Mouse (Mus musculus) embryonic facial prominence, embryonic 12.5 days (tissue): Measurements from ENCODE around the gene Efhd2. TPM values are rescaled to one million over a fixed set of nuclear protein-coding genes. Genes with fewer than 3 reads are reported as not detected.

Experiments
- ATAC-seq: fragments of 200-750 bp; cut with Nextera tagmentation; 2 replicates; pipeline ENCODE4 v1.8.0; 2017; ENCODE audit not compliant: insufficient number of reproducible peaks, insufficient read depth, low FRiP score, low TSS enrichment
- H3K27ac ChIP-seq: fragments of 300-500 bp; sonication (generic); 2 replicates; pipeline ENCODE4 v1.5.1; 2016; ENCODE audit warnings: mild to moderate bottlenecking
- H3K27me3 ChIP-seq: fragments of 300-500 bp; sonication (generic); 2 replicates; pipeline ENCODE4 v1.6.1; 2016; ENCODE audit warnings: mild to moderate bottlenecking, moderate library complexity
- H3K36me3 ChIP-seq: fragments of 300-500 bp; sonication (generic); 2 replicates; pipeline ENCODE4 v1.6.1; 2016; ENCODE audit warnings: mild to moderate bottlenecking
- H3K4me1 ChIP-seq: fragments of 300-500 bp; sonication (generic); 2 replicates; pipeline ENCODE4 v1.6.1; 2016
- H3K4me2 ChIP-seq: fragments of 300-500 bp; sonication (generic); replicated peaks from 2 replicates; pipeline ENCODE4 v1.6.1; 2016; ENCODE audit warnings: mild to moderate bottlenecking, moderate library complexity
- H3K4me3 ChIP-seq: fragments of 300-500 bp; sonication (generic); 2 replicates; pipeline ENCODE4 v1.5.1; 2016; ENCODE audit warnings: mild to moderate bottlenecking
- H3K9ac ChIP-seq: fragments of 300-500 bp; sonication (generic); 2 replicates; pipeline ENCODE4 v1.6.1; 2016; ENCODE audit warnings: mild to moderate bottlenecking, moderate library complexity
- H3K9me3 ChIP-seq: fragments of 300-500 bp; sonication (generic); 2 replicates; pipeline ENCODE4 v1.6.1; 2016; ENCODE audit warnings: mild to moderate bottlenecking, moderate library complexity
- WGBS: fragments of 180-500 bp; shearing (Covaris S2); methylation state at CpG from one replicate; pipeline ENCODE4 v1.1.7; 2016; 5-methylcytosine and 5-hydroxymethylcytosine counted together
- polyA plus RNA-seq: library from polyadenylated mRNA; unstranded; fragments of >200 nt; fragmentation: Nextera tagmentation; extraction: Ambion mirVana; gene quantifications from 2 replicates; pipeline ENCODE4 v1.2.1, GENCODE M21; 2016

Gene Efhd2
- polyA plus RNA-seq = 54.3 and 58.1 TPM in 2 replicates

GRCm38 (mm10) chr4:141874601-141875460 is at the start of gene Efhd2:
Gene Efhd2 (minus strand): TSS chr4:141874920.
- Histone ChIP-seq H3K9me3 (no peaks in the 10 kb centered on the region), H3K4me2 (peak within 1 kb of the TSS; percentile 96), H3K4me3 (peak within 1 kb of the TSS; percentile 66), H3K36me3 (no peaks in the 10 kb centered on the region), H3K27me3 (no peaks in the 10 kb centered on the region), H3K9ac (peak within 1 kb of the TSS; percentile 79), H3K27ac (no peak within 1 kb of the TSS), H3K4me1 (peaks cover 8% of the 10 kb centered on the region; the same call in 1 of the 2 replicates)
- ATAC-seq = peak; percentile 89
- under 1% methylated on average over 72 of the region's 73 CpGs for WGBS

- Histone ChIP-seq H3K4me1 (no peaks in the 10 kb centered on the region), H3K27me3 (no peaks in the 10 kb centered on the region), H3K9me3 (no peaks in the 10 kb centered on the region), H3K4me3 (no peak overlapping the region), H3K27ac (no peak overlapping the region), H3K4me2 (no peak overlapping the region), H3K36me3 (no peaks in the 10 kb centered on the region), H3K9ac (no peak overlapping the region)
- 87% methylated on average over 11 of the region's 11 CpGs for WGBS
- ATAC-seq = no peak
These were observed 49.2 kb upstream of the Efhd2 start for GRCm38 (mm10) chr4:141923961-141924360.

- no peaks in the 10 kb centered on the region for H3K9me3 ChIP-seq
- no peak overlapping the region for H3K4me2 ChIP-seq
- no peak overlapping the region for H3K4me3 ChIP-seq
- 85% methylated on average over 10 of the region's 10 CpGs for WGBS
- no peaks in the 10 kb centered on the region for H3K27me3 ChIP-seq
- H3K9ac ChIP-seq = no peak overlapping the region
- no peaks in the 10 kb centered on the region for H3K4me1 ChIP-seq
- no peaks in the 10 kb centered on the region for H3K36me3 ChIP-seq
- no peak for ATAC-seq
- no peak overlapping the region for H3K27ac ChIP-seq
These were observed 45.7 kb upstream of the Efhd2 start for GRCm38 (mm10) chr4:141920391-141920790.

GRCm38 (mm10) chr4:141917735-141918419 is 43.2 kb upstream of the Efhd2 start:
- WGBS = 58% methylated on average over 7 of the region's 7 CpGs
- no peaks in the 10 kb centered on the region for H3K9me3 ChIP-seq
- 0 out of 2 replicates have a peak, but pooled peaks cover 4% of the 10 kb centered on the region for H3K4me1 ChIP-seq
- no peak for ATAC-seq
- no peak overlapping the region for H3K4me2 ChIP-seq
- no peaks in the 10 kb centered on the region for H3K27me3 ChIP-seq
- no peaks in the 10 kb centered on the region for H3K36me3 ChIP-seq
- no peak overlapping the region for H3K27ac ChIP-seq
- no peak overlapping the region for H3K4me3 ChIP-seq
- no peak overlapping the region for H3K9ac ChIP-seq

- no peak for ATAC-seq
- Histone ChIP-seq H3K9ac (no peak overlapping the region), H3K4me1 (0 out of 2 replicates have a peak, but pooled peaks cover 4% of the 10 kb centered on the region), H3K4me2 (no peak overlapping the region), H3K9me3 (no peaks in the 10 kb centered on the region), H3K36me3 (no peaks in the 10 kb centered on the region), H3K27ac (0 out of 2 replicates have a peak overlapping the region, but pooled peaks have one; percentile 1), H3K27me3 (no peaks in the 10 kb centered on the region), H3K4me3 (no peak overlapping the region)
- 38% methylated on average over 7 of the region's 7 CpGs for WGBS
These were observed 39.3 kb upstream of the Efhd2 start for GRCm38 (mm10) chr4:141914040-141914439.

- ATAC-seq = no peak
- no peaks in the 10 kb centered on the region for H3K9me3 ChIP-seq
- H3K4me3 ChIP-seq = no peak overlapping the region
- no peak overlapping the region for H3K27ac ChIP-seq
- WGBS = 69% methylated on average over 13 of the region's 13 CpGs
- H3K27me3 ChIP-seq = no peaks in the 10 kb centered on the region
- no peak overlapping the region for H3K9ac ChIP-seq
- 0 out of 2 replicates have a peak, but pooled peaks cover 4% of the 10 kb centered on the region for H3K4me1 ChIP-seq
- H3K36me3 ChIP-seq = no peaks in the 10 kb centered on the region
- H3K4me2 ChIP-seq = no peak overlapping the region
These were observed 38.7 kb upstream of the Efhd2 start for GRCm38 (mm10) chr4:141913201-141913993.

GRCm38 (mm10) chr4:141904710-141905109 is 30.0 kb upstream of the Efhd2 start:
- H3K4me2 ChIP-seq = no peak overlapping the region
- ATAC-seq = no peak

GRCm38 (mm10) chr4:141902479-141902858 is 27.7 kb upstream of the Efhd2 start:
- no peak overlapping the region for H3K4me3 ChIP-seq

More at GRCm38 (mm10) chr4:141904710-141905109, 30.0 kb upstream of the Efhd2 start:
- Histone ChIP-seq H3K36me3 (no peaks in the 10 kb centered on the region), H3K9ac (no peak overlapping the region), H3K4me1 (peaks cover 16% of the 10 kb centered on the region; the same call in 1 of the 2 replicates), H3K9me3 (no peaks in the 10 kb centered on the region), H3K27ac (no peak overlapping the region), H3K27me3 (no peaks in the 10 kb centered on the region), H3K4me3 (no peak overlapping the region)
- WGBS = 74% methylated on average over 9 of the region's 9 CpGs

GRCm38 (mm10) chr4:141901711-141902478 is 27.2 kb upstream of the Efhd2 start:
- WGBS = 47% methylated on average over 17 of the region's 17 CpGs
- no peak overlapping the region for H3K9ac ChIP-seq
- no peak overlapping the region for H3K27ac ChIP-seq
- no peak for ATAC-seq
- no peaks in the 10 kb centered on the region for H3K27me3 ChIP-seq
- H3K4me3 ChIP-seq = no peak overlapping the region
- no peaks in the 10 kb centered on the region for H3K36me3 ChIP-seq
- H3K4me2 ChIP-seq = no peak overlapping the region
- H3K4me1 ChIP-seq = peaks cover 20% of the 10 kb centered on the region; the same call in 1 of the 2 replicates
- H3K9me3 ChIP-seq = no peaks in the 10 kb centered on the region

More at GRCm38 (mm10) chr4:141902479-141902858, 27.7 kb upstream of the Efhd2 start:
- Histone ChIP-seq H3K9ac (no peak overlapping the region), H3K36me3 (no peaks in the 10 kb centered on the region), H3K27me3 (no peaks in the 10 kb centered on the region), H3K4me2 (no peak overlapping the region), H3K9me3 (no peaks in the 10 kb centered on the region), H3K4me1 (peaks cover 20% of the 10 kb centered on the region; the same call in 1 of the 2 replicates), H3K27ac (no peak overlapping the region)
- 81% methylated on average over 8 of the region's 8 CpGs for WGBS
- no peak for ATAC-seq

GRCm38 (mm10) chr4:141900421-141900820 is 25.7 kb upstream of the Efhd2 start:
- no peak for ATAC-seq
- no peaks in the 10 kb centered on the region for H3K36me3 ChIP-seq
- peaks cover 20% of the 10 kb centered on the region; the same call in 1 of the 2 replicates for H3K4me1 ChIP-seq
- no peaks in the 10 kb centered on the region for H3K9me3 ChIP-seq
- WGBS = 59% methylated on average over 11 of the region's 11 CpGs
- 0 out of 2 replicates have a peak overlapping the region, but pooled peaks have one; percentile 54 for H3K27ac ChIP-seq
- H3K9ac ChIP-seq = no peak overlapping the region
- no peak overlapping the region for H3K4me3 ChIP-seq
- H3K27me3 ChIP-seq = no peaks in the 10 kb centered on the region
- H3K4me2 ChIP-seq = no peak overlapping the region
